Mouse (Mus musculus) testis, postnatal 14 days (tissue): Measurements from ENCODE around the gene S100a8.

Experiments
- DNase-seq: peaks from one replicate; pipeline ENCODE4 v3.0.0; 2021; ENCODE audit warnings: low spot score

The S100a8 gene

DNA sequence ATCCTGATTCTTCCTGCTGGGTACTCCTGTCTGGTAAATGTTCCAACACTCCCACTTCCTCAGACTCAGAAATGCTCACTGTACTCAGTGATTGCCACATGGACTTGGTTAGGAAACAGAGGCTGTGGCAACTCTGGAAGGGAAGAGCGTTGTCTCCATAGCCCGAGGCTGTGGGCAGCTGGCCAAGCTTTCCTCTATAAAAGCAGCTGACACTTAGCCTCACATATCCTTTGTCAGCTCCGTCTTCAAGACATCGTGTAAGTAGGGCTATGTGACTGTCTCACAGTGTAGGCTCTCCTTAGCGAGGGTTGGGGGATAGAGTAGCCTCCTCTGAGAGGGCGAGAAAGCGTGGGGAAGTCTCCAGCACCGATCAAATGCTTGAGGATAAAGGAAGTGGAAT is at the start of gene S100a8:
Gene S100a8, plus strand, starts transcription at position 133 of the 400 bp plus-strand sequence.
- no peak for DNase-seq

DNA sequence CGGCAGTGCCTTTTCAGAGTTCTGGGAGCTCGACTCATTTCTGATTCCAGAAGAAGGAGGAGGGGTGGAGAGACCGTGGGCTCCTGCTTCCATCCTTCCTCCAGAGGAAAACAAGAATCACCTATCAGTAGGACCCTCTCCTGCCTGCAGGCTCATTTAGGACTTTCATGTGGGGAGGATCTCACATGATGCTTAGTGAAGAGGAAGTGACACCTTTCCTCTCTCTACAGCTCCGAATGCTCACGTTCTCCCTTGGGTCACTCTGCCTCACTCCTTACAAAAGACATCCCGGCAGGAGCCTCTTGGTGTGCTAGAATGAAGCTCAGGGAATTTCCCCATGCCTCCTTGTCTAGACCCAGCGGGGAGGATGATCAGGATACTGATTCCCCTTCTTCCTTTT is 47.2 kb upstream of the S100a8 start:
- DNase-seq = no peak

DNA sequence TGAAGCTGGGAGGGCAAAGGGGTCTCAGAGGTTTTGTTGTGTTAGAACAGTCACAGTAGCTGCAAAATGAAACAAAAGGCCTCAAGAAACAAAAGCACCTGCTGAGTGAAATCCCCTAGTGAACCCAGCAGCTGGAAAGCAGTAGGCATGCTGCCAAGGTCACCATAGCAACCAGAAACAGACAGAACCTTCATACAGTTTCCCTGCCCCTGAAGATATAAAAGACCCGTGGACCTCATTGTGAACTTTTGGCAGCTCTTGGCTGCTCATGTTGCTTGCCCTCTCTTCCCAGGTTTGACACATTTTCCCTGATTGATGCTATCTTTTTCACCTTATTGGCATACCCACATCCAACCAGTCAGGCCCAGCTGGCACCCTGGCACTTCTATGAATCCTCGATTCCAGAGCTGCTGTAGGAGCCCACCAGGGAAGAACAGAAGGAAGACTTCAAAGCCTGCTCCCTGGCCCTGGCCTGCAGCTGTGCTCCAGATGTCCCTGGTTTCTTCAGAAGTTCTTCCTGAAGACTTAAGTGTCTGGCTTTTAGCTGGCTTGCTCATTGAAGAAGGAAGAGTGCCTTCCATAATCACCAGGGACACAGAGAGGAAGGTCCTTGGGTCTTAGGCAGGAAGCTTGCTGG is 45.2 kb upstream of the S100a8 start:
- peak; percentile 73 for DNase-seq

DNA sequence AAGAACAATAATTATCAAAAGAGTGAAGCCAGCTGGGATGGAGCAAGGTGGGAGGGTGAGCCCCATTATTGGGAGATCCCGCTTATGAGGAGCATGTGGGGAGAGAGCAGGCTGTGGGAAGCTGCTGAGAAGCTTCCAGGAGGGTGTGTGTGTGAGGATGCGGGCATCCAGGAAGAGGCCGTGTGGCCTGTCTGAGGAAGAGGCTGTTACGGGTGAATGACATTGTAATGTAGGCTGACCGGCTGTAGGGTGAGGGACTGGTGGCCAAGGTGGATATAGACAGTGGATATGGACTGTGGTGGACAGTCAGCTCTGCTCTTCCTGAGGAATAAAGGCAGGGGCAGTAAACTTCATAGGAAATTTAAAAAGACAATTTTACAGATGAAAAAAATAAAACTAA is 43.3 kb upstream of the S100a8 start:
- DNase-seq = no peak

GRCm38 (mm10) chr3:90626266-90627021 is 42.3 kb upstream of the S100a8 start:
- no peak for DNase-seq

- DNase-seq = no peak
Measured at GRCm38 (mm10) chr3:90627366-90627765, 41.4 kb upstream of the S100a8 start.

- no peak for DNase-seq
Measured at GRCm38 (mm10) chr3:90627807-90628206, 41.0 kb upstream of the S100a8 start.

DNA sequence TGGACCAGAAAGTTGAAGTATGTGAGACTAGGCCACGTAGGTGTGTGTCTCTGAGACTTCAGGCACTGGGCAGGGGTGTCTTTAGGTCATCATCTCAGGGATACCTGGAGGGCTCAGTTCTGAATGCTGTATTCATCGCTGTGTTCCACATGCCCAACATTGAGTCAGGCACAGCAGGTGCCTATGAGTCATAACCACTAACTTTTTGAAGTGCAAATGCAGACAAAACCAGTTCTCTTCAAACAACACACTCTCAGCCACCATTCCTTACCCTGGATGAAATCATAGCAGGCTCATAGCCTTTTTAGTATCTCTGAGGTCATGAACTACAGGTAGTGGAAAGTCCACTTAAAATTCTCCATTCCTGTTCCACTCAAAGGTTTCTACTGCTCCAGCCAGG is 39.5 kb upstream of the S100a8 start:
- no peak for DNase-seq

GRCm38 (mm10) chr3:90631984-90632383 is 36.8 kb upstream of the S100a8 start:
- DNase-seq = no peak

DNA sequence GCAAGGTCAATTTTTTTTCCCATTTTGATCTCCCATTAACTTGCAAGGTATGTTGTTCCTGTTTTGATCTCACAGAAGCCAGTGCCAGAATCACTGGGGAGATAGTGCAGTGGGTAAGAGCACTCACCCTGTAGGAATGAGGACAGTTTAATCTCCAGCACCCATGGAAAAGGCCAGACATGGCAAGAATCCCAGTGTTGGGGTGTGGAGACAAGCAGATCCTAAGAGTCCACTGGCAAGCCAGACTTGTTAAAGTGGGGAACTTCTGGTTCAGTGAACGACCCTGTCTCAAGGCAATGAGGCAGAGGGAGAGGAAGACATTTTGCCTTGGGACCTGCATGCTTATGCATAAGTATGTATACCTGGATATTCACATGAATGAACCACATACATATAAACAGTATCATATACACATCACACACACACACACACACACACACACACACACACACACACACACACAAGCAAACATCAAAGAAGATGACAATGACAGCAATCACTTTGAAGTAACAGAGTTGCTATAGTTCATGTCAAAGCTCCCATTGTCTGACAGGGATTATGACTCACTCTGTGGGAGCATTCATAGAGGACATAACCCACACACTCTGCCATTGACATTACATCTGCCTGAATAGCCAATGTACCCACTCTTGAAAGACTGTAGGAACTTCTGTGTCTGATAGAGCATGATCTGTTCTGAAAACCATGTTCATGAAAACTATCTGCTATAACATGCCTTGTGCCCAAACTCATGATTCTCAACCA is 30.1 kb upstream of the S100a8 start:
- DNase-seq = no peak

GRCm38 (mm10) chr3:90639511-90640154 is 29.1 kb upstream of the S100a8 start:
- DNase-seq = peak; percentile 27

GRCm38 (mm10) chr3:90640981-90641380 is 27.8 kb upstream of the S100a8 start:
- no peak for DNase-seq

DNA sequence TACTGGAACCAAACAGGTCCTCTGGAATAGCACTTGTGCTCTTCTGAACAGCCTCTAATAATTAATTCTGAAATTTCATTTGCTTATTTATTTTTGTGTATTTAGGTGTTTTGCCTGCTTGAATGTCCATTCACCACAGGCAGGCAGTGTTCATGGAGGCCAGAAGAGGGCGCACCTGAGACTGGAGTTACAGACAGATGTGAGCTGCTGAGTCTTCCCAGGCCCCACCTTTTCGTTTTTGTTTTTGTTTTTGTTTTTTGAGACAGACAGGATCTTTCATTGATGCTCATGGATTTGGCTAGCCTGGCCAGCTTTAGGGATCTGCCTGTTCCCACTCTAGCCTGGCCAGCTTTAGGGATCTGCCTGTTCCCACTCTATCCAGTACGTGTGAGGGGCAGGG is 24.6 kb upstream of the S100a8 start:
- no peak for DNase-seq

DNA sequence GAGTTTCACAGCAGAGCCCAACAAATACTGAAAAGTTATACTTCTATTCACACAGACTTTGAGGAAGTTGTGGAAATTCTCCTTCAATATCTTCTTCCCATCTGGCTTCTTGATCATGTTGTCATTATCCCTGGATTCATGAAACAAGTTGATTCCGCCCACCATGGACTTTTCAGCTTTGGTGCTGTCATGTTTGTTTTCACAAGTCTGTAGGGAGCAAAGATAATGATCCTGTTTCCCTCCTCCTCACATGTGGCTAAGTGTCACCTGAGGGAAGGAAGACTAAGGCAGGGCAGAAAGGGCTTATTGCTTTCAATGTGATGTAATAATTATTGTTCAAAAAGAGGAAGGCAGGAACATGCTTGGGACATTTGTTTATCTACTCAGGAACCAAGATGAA is 21.5 kb upstream of the S100a8 start:
- no peak for DNase-seq

DNA sequence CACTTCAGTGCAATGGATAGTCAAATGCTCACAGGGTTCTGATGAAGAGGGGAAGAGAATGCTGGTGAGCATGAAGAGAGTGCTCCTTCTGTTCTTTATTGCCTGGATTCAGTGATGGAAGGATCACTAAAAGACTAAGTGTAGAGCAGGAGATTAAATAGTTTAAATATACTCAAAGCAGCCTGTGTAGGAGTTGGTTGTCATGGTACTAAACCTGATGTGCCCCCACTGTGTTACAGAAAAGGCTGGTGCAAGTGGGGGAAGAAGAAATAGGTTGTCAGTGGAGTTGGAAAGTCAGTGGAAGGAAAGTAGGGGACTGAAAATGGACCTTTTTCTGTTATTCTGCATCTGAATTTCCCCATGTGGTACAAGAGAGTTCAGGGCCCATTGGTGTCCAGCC is 19.8 kb upstream of the S100a8 start:
- DNase-seq = no peak

GRCm38 (mm10) chr3:90649832-90650231 is 18.9 kb upstream of the S100a8 start:
- no peak for DNase-seq

GRCm38 (mm10) chr3:90652878-90653508 is 15.8 kb upstream of the S100a8 start:
- peak; percentile 23 for DNase-seq

DNA sequence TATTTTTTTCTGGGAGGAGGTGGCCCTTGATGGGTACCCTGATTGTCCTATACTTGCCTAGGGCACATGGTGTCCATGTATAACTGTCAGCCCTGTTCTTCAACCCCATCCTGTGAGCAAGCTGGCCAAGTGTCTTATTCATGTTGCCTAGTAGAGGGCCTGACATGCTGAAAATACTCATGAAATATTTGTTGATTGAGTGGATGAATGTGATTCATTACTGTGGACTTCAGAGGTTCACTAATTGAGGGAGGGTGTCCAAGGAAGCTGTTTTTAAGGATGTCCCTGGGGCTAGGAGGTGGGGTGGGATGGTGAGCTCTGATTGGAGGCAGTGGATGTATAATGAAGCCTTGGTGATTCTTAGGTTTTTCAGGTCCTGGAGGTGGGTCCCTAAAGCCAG is 15.1 kb upstream of the S100a8 start, which contains the start of gene S100a7a:
Gene S100a7a, plus strand, starts transcription at position 301 of the 400 bp plus-strand sequence.
- no peak for DNase-seq

GRCm38 (mm10) chr3:90657405-90657804 is 11.4 kb upstream of the S100a8 start:
- DNase-seq = no peak

- DNase-seq = no peak
Measured at GRCm38 (mm10) chr3:90659364-90660044, 9.3 kb upstream of the S100a8 start.

DNA sequence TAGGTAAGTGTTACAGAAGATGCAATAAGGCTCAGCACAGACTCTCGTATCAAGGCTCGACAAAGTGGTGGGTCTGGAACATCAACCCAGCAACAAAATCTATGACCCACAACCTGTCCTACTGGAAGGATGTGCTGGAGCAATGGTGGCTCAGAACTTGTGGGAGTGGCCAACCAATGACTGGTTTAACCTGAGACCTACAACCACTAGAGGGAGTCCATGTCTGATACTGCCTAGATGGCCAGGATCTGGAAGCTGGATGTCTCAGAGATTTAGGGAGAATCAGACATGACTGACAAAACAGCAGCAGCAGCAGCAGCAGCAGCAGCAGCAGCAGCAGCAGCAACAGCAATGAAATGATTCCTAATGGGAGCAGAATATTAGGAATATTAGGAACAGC is 4.6 kb upstream of the S100a8 start:
- no peak for DNase-seq
